Mouse (Mus musculus) frontal cortex, postnatal 14 days (tissue): ENCODE results near the gene Colq.
A peak's percentile ranks its signal among the peaks of the same experiment; 100 is the strongest.
"Not testable (repeated sequence)": the region's sequence is repeated elsewhere in the genome, so short reads cannot be mapped to it uniquely, and the experiment has no call there.

Experiments used
- DNase-seq, 2 experiments: peaks; one replicate each; pipeline ENCODE4 v3.0.0; 2022; ENCODE audit warnings: low spot score in 2 of 2

Gene Colq

DNA sequence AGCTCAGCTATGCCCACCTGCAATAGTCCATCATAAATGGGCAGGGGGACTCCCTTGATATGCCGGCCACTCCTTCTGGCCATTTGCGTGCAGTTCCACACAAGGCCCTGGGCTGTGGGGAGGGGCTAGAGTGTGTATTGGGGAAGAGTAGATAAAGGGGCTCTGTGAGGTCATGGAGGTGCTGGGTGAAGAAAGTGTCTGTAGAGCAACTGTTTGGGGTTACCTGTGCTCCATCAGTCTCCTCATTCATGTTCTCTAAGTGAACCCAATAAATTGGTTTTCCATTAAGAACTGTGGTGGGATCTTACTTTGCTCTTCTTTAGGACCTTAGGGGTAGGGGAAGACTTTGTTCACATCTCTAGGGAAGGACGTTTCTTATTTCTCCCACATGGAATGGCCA, at the start of gene Colq:
Gene Colq, minus strand, starts transcription at position 101 of the 400 bp plus-strand sequence.
- DNase-seq, result no peak

DNA sequence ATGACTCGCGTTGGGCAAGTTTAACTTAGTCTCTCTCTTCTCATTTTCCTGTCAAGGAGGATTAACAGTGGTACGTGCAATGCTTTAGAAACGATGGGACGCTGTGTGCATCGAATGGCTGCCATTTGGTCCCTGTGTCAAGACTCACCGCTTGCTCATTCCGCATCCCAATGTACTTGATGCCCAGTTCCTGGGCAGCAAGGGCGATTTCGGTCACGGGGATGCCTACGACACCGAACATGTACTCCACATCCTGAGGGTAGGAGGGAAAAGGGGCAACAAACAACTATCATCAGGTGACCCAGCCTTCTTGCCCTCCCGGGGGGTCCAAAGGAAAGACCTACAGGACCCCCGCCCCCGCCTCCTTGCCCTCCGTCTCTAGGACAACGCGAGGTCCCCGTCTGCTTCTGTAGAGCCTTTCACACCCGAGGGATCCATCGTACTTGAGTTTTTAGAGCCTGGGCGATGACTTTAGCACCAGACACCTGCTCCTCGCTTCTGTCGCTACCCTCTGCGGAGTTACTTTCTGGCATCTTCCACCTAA, 49.3 kb upstream of the Colq start, which contains the start of gene Gm49387:
Gene Gm49387, minus strand, starts transcription at position 533 of the 544 bp plus-strand sequence.
- no peak for DNase-seq

DNA sequence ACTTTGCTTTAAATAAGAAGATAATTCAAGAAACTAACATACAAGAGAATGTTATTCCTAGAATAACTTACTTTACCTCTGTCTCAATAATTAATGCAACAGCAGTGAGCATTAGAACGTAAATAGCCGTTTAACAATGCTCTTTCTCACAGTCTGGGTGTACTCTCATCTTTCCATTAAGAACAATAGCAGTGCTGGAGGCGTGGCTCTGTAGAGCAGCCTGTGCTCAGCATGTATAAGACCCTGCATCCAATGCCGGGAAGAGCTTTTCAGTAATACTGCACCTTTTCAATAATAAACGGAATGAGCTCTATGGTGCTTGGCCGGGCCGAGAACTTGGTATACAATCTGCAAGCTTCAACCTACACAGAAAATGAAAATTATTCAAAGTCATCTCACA, 39.5 kb upstream of the Colq start:
- no peak for DNase-seq

- DNase-seq, result peak; percentile 19 to 46
Observed at GRCm38 (mm10) chr14:31622748-31623147, 31.6 kb upstream of the Colq start.

GRCm38 (mm10) chr14:31620591-31621223, 29.6 kb upstream of the Colq start:
- no peak for DNase-seq

GRCm38 (mm10) chr14:31617997-31618396, 26.9 kb upstream of the Colq start:
- no peak for DNase-seq

- no peak for DNase-seq
Observed at GRCm38 (mm10) chr14:31617204-31617603, 26.1 kb upstream of the Colq start.

DNA sequence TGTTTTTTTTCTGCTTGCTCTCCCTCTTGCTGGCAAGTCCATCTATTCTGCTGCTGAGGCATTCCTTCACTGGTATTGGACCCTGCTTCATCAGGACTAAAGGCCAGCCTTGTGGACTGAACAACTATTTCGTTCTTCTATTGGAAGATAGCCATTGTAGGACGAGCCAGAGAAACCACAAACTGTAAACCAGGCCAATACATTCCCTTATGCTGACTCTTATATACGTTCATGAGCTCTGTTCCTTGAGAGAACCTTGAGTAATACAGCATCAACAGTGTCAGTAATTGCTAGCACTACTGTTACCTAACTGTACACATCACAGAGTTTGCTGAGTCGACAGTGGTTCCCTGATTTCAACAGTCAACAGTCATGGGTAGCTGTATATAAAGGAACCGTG, 22.5 kb upstream of the Colq start:
- no peak for DNase-seq

- DNase-seq, result no peak
Observed at GRCm38 (mm10) chr14:31611986-31612385, 20.8 kb upstream of the Colq start.

DNA sequence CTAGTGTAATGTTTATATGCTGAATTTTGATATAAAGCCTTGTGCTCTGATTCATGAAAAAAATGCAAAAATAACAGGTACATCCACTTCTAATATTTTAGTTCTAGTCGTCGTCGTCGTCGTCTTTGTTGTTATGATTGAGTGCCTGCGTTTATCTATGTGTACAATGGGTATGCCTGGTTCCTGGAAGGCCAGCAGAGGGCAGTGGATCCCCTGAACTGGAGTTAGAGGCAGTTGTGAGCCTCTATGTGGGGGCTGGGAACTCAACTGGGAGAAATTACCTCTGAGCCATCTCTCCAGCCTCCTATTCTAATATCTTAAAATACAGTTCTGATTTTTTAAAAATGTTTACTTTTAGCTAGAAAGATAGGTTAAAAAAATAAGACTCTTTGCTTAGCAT, 14.4 kb upstream of the Colq start:
- no peak for DNase-seq

GRCm38 (mm10) chr14:31604916-31605315, 13.8 kb upstream of the Colq start:
- no peak for DNase-seq

DNA sequence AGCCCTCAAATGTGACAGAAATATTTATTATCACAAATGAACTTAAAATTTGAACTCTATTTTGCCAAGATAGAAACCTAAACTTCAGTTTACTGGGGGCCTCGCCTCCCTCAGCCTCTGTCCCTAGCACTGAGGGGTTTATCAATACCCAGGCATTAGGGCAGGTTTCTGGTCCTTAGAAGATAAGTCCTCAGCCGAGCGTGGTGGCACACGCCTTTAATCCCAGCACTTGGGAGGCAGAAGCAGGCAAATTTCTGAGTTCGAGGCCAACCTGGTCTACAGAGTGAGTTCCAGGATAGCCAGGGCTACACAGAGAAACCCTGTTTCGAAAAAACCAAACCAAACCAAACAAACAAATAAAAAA, 11.5 kb upstream of the Colq start:
- not testable (repeated sequence) for DNase-seq

DNA sequence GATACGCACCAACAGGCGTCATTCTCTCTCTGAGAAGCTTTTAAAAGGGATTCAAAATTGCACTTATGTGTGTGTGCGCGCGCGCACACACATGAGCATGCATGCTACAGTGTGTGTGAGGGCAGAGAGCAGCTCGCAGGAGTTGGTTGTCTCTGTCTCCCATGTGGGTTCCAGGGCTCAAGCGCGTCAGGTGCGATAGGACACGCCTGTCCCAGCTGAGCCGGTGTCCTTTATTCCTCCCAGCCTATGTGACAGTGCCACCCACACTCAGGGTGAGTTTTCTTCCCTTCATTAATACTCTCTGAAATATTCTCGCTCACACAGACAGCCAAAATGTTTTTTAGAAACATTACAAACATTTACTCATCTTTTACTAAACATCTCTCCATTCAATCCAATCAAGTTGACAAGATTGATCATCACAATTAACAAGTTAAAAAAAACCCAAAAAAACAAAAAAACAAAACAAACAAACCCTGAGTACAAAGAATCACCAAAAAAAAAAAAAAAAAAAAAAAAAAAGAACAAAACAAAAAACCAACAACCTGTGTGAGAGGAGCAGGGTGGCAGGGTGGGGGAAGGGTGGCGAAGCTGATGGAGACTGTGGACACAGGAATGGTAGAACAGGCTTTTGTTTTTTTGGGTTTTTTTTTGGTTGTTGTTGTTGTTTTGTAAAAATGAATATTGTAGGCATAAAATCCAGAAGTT, 10.9 kb upstream of the Colq start:
- DNase-seq, result no peak

- DNase-seq, result no peak
Observed at GRCm38 (mm10) chr14:31597446-31597845, 6.3 kb upstream of the Colq start.

DNA sequence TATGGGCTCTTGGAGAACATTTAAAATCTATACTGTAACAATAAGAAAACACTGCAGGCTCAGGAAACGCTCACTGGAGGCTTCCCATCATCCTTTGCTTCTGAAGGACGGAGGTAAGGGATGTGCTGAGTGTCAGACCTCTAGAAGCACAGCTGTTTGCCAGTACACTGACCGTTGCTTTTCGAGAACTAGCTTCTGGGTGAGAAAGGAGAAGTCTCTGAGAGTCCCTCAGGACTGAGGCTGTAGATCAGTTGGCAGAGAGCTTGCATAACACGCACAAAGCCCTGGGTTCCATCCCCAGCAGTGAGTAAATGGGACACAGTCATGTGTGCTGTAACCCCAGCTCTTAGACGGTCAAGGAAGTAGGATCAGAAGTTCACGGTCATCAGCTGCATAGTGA, 5.3 kb upstream of the Colq start:
- DNase-seq, result no peak

DNA sequence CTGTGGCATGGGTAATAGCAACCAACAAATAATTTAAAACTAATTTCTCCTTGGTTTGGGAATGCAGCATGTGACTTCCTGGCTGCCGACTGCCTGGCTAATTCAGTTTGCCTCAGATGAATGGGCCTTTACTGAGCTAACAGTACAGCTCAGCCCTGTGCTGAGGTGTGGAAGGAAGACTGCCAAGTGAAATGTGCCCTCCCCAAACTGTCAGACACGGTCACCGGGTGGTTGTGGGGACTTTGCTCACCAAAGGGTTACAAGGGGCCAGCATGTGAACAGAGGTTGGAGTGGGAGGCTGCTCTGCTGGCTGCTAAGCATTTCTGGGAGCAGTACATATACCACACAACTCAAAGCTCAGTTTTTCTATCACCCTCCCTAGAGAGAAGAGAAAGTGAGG, 3.5 kb upstream of the Colq start:
- DNase-seq, result no peak

- DNase-seq, result no peak
Observed at GRCm38 (mm10) chr14:31593036-31593435, 1.9 kb upstream of the Colq start.

DNA sequence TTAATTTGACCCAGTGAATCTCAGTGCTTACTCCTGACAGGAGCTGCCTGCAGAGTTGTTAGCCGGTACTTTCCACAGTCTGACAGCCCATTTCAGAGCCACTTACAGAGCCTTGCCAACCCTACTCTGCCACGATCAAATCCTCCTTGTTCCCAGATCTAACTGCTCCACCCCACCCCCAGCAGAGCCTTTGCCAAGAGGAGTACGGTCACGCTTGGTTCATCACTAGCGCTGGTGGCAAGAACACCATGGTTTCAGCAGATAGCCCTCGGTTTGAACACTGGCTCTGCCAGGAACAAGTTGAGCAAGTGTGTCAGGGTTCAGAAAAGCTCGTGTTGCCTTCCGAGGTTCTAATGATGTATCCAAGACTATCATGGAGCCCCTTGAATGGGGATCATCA, 4.7 kb downstream of the Colq start:
- no peak for DNase-seq

GRCm38 (mm10) chr14:31583082-31583481, 8.1 kb downstream of the Colq start:
- DNase-seq, result no peak

DNA sequence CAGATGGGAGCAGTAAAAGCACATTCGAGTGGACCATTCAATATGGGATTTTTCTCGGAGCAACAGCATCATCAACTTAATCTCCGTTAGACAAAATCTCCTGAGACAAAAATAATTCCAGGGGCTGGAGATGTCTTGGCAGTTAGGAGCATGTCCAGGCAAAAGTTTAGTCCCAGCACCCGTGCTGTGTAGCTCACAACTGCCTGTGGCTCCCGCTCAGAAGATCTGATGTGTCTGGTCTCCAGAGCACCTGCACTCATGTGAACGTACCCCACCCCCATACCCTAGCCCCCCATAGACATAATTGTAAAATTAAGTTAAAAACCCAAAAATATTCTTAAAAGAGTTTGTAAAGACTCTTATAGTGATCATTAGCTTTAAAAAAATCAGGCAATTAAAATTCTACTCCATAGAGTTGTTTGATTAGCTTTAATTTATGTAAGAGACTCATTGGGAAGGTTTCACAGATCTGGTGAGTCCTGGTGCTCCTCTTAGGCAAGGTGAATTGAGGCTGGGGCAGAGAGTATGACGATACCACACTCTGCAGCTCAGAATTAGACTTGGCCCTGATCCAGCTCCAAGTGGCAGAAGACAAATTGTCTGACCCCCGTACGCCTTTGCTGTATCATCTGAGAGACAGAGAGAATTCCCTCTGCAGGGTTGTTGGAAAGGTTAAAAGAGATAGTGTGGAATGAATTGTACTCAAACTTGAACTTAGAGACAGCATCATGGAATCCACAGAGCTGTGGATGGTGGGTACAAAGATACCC, 13.0 kb downstream of the Colq start:
- DNase-seq, result no peak

GRCm38 (mm10) chr14:31576846-31577697, 14.1 kb downstream of the Colq start:
- no peak for DNase-seq

GRCm38 (mm10) chr14:31575866-31576265, 15.3 kb downstream of the Colq start:
- DNase-seq, result peak; percentile 27 to 36
